Mouse (Mus musculus): ENCODE results near the gene Sh3d19. TPM values are rescaled to one million over a fixed set of nuclear protein-coding genes. Genes with fewer than 3 reads are reported as not detected.

Gene Sh3d19
- total RNA-seq, 2 experiments from 2014 or later = 10.4 to 15.9 TPM

Other genes starting within 250 kb of the Sh3d19 start
- gene Fam160a1, start 153.8 kb upstream of the Sh3d19 start, total RNA-seq (2021) = 10 to 100 TPM; 55.5 to 57.7 TPM
- 1 to 10 TPM; 5.3 to 8.5 TPM for gene Glt28d2, start 83.6 kb upstream of the Sh3d19 start, total RNA-seq (2021)
- gene Gm37240, start 83.6 kb upstream of the Sh3d19 start, total RNA-seq (2021) = 10 to 100 TPM; 35.6 to 41.7 TPM
- not detected for gene Prss48, start 31.4 kb downstream of the Sh3d19 start, total RNA-seq (2021)
- gene Rps3a1, start 171.6 kb downstream of the Sh3d19 start, total RNA-seq (2021) = 100 to 1,000 TPM; 317 to 400 TPM